ENCODE assay signal across 11 mouse cellular contexts in genomic region chr6:54939631-54940030, GRCm38 (mm10). TPM values are rescaled to one million over a fixed set of nuclear protein-coding genes. Genes with fewer than 3 reads are reported as not detected.
DNase-seq lines count a peak whose midpoint lies in the region; ATAC-seq and TF ChIP-seq lines count a peak whose summit lies in the region.
"Had no signal": no experiment of that assay in that cellular context is flagged by ENCODE, and none has a peak within 500 bp of the region (broad histone marks: within the 10 kb centered on the region; RNA-seq: fewer than 3 reads in every experiment).

No protein-coding gene starts in this region.

- no peaks in the 10 kb centered on the region for H3K9me3 ChIP-seq in heart, embryonic 14.5 days (ENCODE audit: control insufficient read depth, low read length)
- H3K9me3 ChIP-seq in lung, embryonic 14.5 days (ENCODE audit: low read depth, low read length): no peaks in the 10 kb centered on the region
- H3K9me3 ChIP-seq in midbrain, embryonic 11.5 days (ENCODE audit: control insufficient read depth, low read length): no peaks in the 10 kb centered on the region
- H3K9me3 ChIP-seq: limb, embryonic 15.5 days had no signal

- no peaks in the 10 kb centered on the region for H3K4me1 ChIP-seq in cerebellum, adult 2 months (ENCODE audit: control insufficient read depth, insufficient read depth, low read length)
- peaks cover 5 to 6% of the 10 kb centered on the region in 2 experiments; a peak in 2 of 4 replicates for H3K4me1 ChIP-seq in heart, embryonic 14.5 days (ENCODE audit: control insufficient read depth in 2 of 2, insufficient read depth in 2 of 2, low read length in 2 of 2)
- H3K4me1 ChIP-seq in lung, embryonic 14.5 days (ENCODE audit: insufficient read depth): no peaks in the 10 kb centered on the region
- no peaks in the 10 kb centered on the region for H3K4me1 ChIP-seq in midbrain, embryonic 11.5 days (ENCODE audit: control insufficient read depth, insufficient read depth, low read length)

- H3K9ac ChIP-seq in heart, embryonic 14.5 days (ENCODE audit: low read length): no peak overlapping the region
- H3K9ac ChIP-seq in lung, embryonic 14.5 days: no peak overlapping the region
- no peak overlapping the region for H3K9ac ChIP-seq in midbrain, embryonic 11.5 days (ENCODE audit: low read length)
- H3K9ac ChIP-seq: limb, embryonic 15.5 days had no signal

- H3K4me3 ChIP-seq in cerebellum, adult 2 months (replicated peaks; ENCODE audit: insufficient read depth, low read depth, low read length): no peak overlapping the region
- no peak overlapping the region for H3K4me3 ChIP-seq in heart, embryonic 14.5 days (ENCODE audit: control insufficient read depth in 1 of 2, insufficient read depth in 1 of 2, low read depth in 1 of 2, low read length in 2 of 2)
- H3K4me3 ChIP-seq in lung, embryonic 14.5 days (ENCODE audit: low read depth, low read length): no peak overlapping the region
- H3K4me3 ChIP-seq in midbrain, embryonic 11.5 days (ENCODE audit: low read depth, low read length): no peak overlapping the region
- H3K4me3 ChIP-seq: erythroblast, embryonic 14.5 days; limb, embryonic 15.5 days had no signal

- H3K27me3 ChIP-seq in cerebellum, adult 2 months (ENCODE audit: control insufficient read depth, insufficient read depth, low read length): no peaks in the 10 kb centered on the region
- peaks cover 18% of the 10 kb centered on the region for H3K27me3 ChIP-seq in heart, embryonic 14.5 days (ENCODE audit: control insufficient read depth, insufficient read depth, low read length)
- peaks cover 16% of the 10 kb centered on the region for H3K27me3 ChIP-seq in lung, embryonic 14.5 days (ENCODE audit: insufficient read depth, low read length)
- peaks cover 6% of the 10 kb centered on the region; the same call in 1 of the 2 replicates for H3K27me3 ChIP-seq in midbrain, embryonic 11.5 days (ENCODE audit: control insufficient read depth, insufficient read depth, low read length)

- H3K27ac ChIP-seq in cerebellum, adult 2 months (ENCODE audit: insufficient read depth, low read length): no peak overlapping the region
- no peak overlapping the region for H3K27ac ChIP-seq in heart, embryonic 14.5 days (replicated peaks in 1 of 2; ENCODE audit: control insufficient read depth in 1 of 2, insufficient read depth in 1 of 2, low read depth in 2 of 2, low read length in 2 of 2)
- no peak overlapping the region for H3K27ac ChIP-seq in lung, embryonic 14.5 days (ENCODE audit: low read depth)
- H3K27ac ChIP-seq in midbrain, embryonic 11.5 days (ENCODE audit: low read depth, low read length): no peak overlapping the region
- H3K27ac ChIP-seq: limb, embryonic 15.5 days had no signal

- DNase-seq in cerebellum, postnatal 10 days: peak; percentile 33 to 47
- no peak for DNase-seq in cerebellum, adult 2 months
- peak; percentile 33 for DNase-seq in NIH3T3 (ENCODE audit: low read depth)
- peak; percentile 25 for DNase-seq in lung, embryonic 14.5 days
- no peak for DNase-seq in testis, postnatal 10 days (ENCODE audit: low spot score)
- no peak for DNase-seq in midbrain, embryonic 11.5 days (ENCODE audit: low spot score, missing footprints)
- no peak for DNase-seq in embryo, embryonic 10 days (ENCODE audit: low spot score)
- DNase-seq: thymus, postnatal 36 days had no signal

- TF ChIP-seq CTCF in cerebellum, adult 2 months (IDR thresholded peaks at IDR 0.05; ENCODE audit: borderline replicate concordance, insufficient read depth, low read depth, low read length): no peak
- no peak for TF ChIP-seq CTCF in lung, embryonic 14.5 days (IDR thresholded peaks at IDR 0.05; ENCODE audit: low read depth)

- TF ChIP-seq POLR2A in cerebellum, adult 2 months (IDR thresholded peaks at IDR 0.05; ENCODE audit: borderline replicate concordance, insufficient read depth, low read length): no peak

- no peak overlapping the region for H3K4me2 ChIP-seq in heart, embryonic 14.5 days (ENCODE audit: low read length)
- no peak overlapping the region for H3K4me2 ChIP-seq in lung, embryonic 14.5 days
- no peak overlapping the region for H3K4me2 ChIP-seq in midbrain, embryonic 11.5 days
- H3K4me2 ChIP-seq: limb, embryonic 15.5 days had no signal

- WGBS in cerebellum, adult 2 months: 25% methylated on average over 4 of the region's 4 CpGs
- 50% methylated on average over 4 of the region's 4 CpGs for WGBS in heart, embryonic 14.5 days
- WGBS in lung, embryonic 14.5 days: 60% methylated on average over 4 of the region's 4 CpGs
- WGBS in midbrain, embryonic 11.5 days: 80% methylated on average over 4 of the region's 4 CpGs

- H3K36me3 ChIP-seq in heart, embryonic 14.5 days (ENCODE audit: control insufficient read depth, insufficient read depth, low read length): peaks cover 3% of the 10 kb centered on the region; the same call in 1 of the 2 replicates
- no peaks in the 10 kb centered on the region for H3K36me3 ChIP-seq in lung, embryonic 14.5 days (ENCODE audit: insufficient read depth)
- H3K36me3 ChIP-seq in midbrain, embryonic 11.5 days (ENCODE audit: control insufficient read depth, insufficient read depth, low read length): no peaks in the 10 kb centered on the region

- ATAC-seq in heart, embryonic 14.5 days (ENCODE audit: insufficient number of reproducible peaks, insufficient read depth, low FRiP score, low read depth): 0 out of 2 replicates have a peak, but pooled peaks have one; percentile 6
- ATAC-seq in lung, embryonic 14.5 days (ENCODE audit: insufficient read depth): no peak
- no peak for ATAC-seq in midbrain, embryonic 11.5 days (ENCODE audit: low FRiP score)

RNA-seq across cellular contexts. Expression of gene Nod1, which starts 32.8 kb away (rescaled TPM):
- polyA plus RNA-seq in cerebellum, adult 2 months (2012; rRNA removed): 6.6 and 8.0 TPM in 2 replicates
- 4.6 and 4.9 TPM in 2 replicates for polyA plus RNA-seq in heart, embryonic 14.5 days (2014; fragmentation: Nextera tagmentation; extraction: Ambion mirVana)
- 4.6 and 4.7 TPM in 2 replicates for polyA plus RNA-seq in lung, embryonic 14.5 days (2014; fragmentation: Nextera tagmentation; extraction: Ambion mirVana)
- polyA plus RNA-seq in midbrain, embryonic 11.5 days (2014; fragmentation: Nextera tagmentation; extraction: Ambion mirVana): 1.9 and 2.1 TPM in 2 replicates

RNA-seq across cellular contexts. Expression of gene Ggct, which starts 53.1 kb away (rescaled TPM):
- polyA plus RNA-seq in cerebellum, adult 2 months (2012; rRNA removed): 17.2 and 21.0 TPM in 2 replicates
- polyA plus RNA-seq in heart, embryonic 14.5 days (2014; fragmentation: Nextera tagmentation; extraction: Ambion mirVana): 6.6 and 6.8 TPM in 2 replicates
- 4.8 and 8.7 TPM in 2 replicates for polyA plus RNA-seq in lung, embryonic 14.5 days (2014; fragmentation: Nextera tagmentation; extraction: Ambion mirVana)
- polyA plus RNA-seq in midbrain, embryonic 11.5 days (2014; fragmentation: Nextera tagmentation; extraction: Ambion mirVana): 12.9 and 14.4 TPM in 2 replicates

Comparison
In these comparisons a context has a peak if more than half of its experiments do, and no peak if none do; other contexts are left out.
1. DNase-seq: peak in cerebellum, postnatal 10 days (2 of 2), NIH3T3 (single experiment) and lung, embryonic 14.5 days (single experiment); none in cerebellum, adult 2 months (0 of 2), testis, postnatal 10 days (single experiment), midbrain, embryonic 11.5 days (single experiment) and embryo, embryonic 10 days (single experiment).